Mouse (Mus musculus): ENCODE results near the gene Myom3. TPM values are rescaled to one million over a fixed set of nuclear protein-coding genes. Genes with fewer than 3 reads are reported as not detected.

Gene Myom3
- total and polyA plus RNA-seq, 2 experiments from 2014 or later = 1.1 to 2.6 TPM

DNA sequence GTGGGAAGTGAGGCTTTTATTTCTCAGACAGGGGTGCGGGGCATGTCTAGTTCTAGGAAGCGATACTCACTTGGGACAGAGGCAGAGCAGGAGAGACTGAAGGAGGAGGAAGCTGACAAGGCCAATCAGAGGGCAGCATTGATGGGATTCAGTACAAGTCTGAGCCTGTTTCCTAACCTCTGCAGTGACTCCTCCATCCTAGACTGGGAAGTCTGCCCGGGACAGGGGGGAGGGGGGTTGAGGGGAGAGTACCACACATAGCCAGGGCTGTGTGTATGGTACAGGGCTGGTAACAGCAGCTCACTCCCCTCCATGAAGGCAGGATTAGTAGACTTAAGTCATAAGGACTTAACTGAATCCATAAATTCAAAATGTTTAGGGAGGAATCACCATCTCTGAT lies 20.7 kb downstream of the Myom3 start:
- Histone ChIP-seq H3K4me1 (ENCODE audit: insufficient read depth) (no peaks in the 10 kb centered on the region), H3K4me2 (ENCODE audit: low read depth) (no peak overlapping the region), H3K9me3 (ENCODE audit: low read length) (no peaks in the 10 kb centered on the region), H3K27me3 (ENCODE audit: insufficient read depth, low read length) (no peaks in the 10 kb centered on the region), H3K27ac (ENCODE audit: low read depth, low read length) (no peak overlapping the region), H3K4me3 (ENCODE audit: low read depth, low read length) (no peak overlapping the region), H3K36me3 (ENCODE audit: insufficient read depth) (no peaks in the 10 kb centered on the region), H3K9ac (no peak overlapping the region)
- no peak for DNase-seq
- no peak for TF ChIP-seq CTCF (IDR thresholded peaks at IDR 0.05; ENCODE audit: low read depth)
- WGBS = 86% methylated on average over 3 of the region's 3 CpGs
- ATAC-seq = 0 out of 2 replicates have a peak, but pooled peaks have one; percentile 20

DNA sequence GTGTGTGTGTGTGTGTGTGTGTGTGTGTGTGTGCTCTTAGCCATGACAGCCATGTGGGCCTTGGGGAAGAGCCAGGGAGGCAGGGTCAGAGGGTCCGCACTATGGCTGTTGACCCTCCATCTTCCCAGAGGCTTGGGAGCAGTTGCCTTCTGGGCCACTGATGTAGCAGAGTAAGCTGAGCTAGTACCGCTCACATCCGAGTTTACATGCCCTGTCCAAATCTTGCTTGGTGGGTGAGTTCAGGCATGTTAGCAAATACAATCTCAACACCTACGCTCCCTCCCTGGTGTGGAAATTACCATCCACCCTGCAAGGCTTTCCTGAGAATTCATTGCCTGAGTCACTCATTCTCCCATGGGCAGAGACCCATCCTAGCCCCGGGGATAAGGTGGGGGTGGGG lies 21.8 kb downstream of the Myom3 start:
- H3K4me1 ChIP-seq (ENCODE audit: insufficient read depth) = no peaks in the 10 kb centered on the region
- no peak for DNase-seq
- H3K27me3 ChIP-seq (ENCODE audit: insufficient read depth, low read length) = no peaks in the 10 kb centered on the region
- H3K9ac ChIP-seq = no peak overlapping the region
- TF ChIP-seq CTCF (IDR thresholded peaks at IDR 0.05; ENCODE audit: low read depth) = no peak
- H3K4me3 ChIP-seq (ENCODE audit: low read depth, low read length) = no peak overlapping the region
- ATAC-seq = no peak
- WGBS = 90% methylated on average over 5 of the region's 5 CpGs
- H3K36me3 ChIP-seq (ENCODE audit: insufficient read depth) = no peaks in the 10 kb centered on the region
- H3K4me2 ChIP-seq (ENCODE audit: low read depth) = no peak overlapping the region
- H3K9me3 ChIP-seq (ENCODE audit: low read length) = no peaks in the 10 kb centered on the region
- no peak overlapping the region for H3K27ac ChIP-seq (ENCODE audit: low read depth, low read length)

DNA sequence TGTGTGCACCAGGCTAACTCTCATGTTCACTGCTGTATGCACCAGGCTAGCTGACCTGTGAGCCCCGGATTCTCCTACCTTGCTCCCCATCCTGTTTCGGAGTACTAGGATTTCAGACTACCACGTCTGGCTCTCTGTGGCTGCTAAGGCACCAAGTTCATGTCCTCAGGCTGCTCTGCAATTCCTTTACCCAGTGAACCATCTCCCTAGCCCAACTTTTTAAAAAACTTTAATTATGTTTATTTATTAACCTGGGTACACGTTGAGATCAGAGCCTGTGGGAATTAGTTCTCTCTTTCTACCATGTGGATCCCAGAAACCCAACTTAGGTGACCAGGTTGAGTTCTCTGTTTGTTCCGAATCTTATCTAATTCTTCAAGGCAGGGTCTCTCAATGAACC lies 27.1 kb downstream of the Myom3 start:
- H3K4me3 ChIP-seq (ENCODE audit: low read depth, low read length) = no peak overlapping the region
- H3K27me3 ChIP-seq (ENCODE audit: insufficient read depth, low read length) = no peaks in the 10 kb centered on the region
- DNase-seq (no peak), ATAC-seq (no peak)
- 85% methylated on average over 5 of the region's 5 CpGs for WGBS
- no peaks in the 10 kb centered on the region for H3K4me1 ChIP-seq (ENCODE audit: insufficient read depth)
- H3K36me3 ChIP-seq (ENCODE audit: insufficient read depth) = no peaks in the 10 kb centered on the region
- TF ChIP-seq CTCF (IDR thresholded peaks at IDR 0.05; ENCODE audit: low read depth) = no peak
- H3K27ac ChIP-seq (ENCODE audit: low read depth, low read length) = no peak overlapping the region
- no peak overlapping the region for H3K9ac ChIP-seq
- H3K9me3 ChIP-seq (ENCODE audit: low read length) = no peaks in the 10 kb centered on the region
- H3K4me2 ChIP-seq (ENCODE audit: low read depth) = no peak overlapping the region

DNA sequence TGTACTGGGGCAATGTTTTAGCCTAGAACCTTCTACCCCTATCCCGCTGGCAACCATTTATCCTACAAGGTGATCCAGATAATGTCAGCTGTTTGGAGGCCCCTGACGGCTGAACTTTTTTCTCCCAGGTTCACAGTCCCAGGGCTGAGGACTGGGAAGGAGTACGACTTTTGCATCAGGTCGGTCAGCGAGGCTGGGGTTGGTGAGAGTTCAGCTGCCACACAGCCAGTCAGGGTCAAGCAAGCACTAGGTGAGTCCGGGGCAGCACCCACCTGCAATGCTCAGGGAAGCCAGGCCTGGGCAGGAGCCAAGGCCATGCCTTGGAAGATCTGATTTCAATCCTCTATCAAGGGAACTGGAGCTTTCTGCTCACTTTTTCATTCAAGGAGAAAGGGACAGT lies 27.8 kb downstream of the Myom3 start:
- ATAC-seq (no peak), DNase-seq (no peak)
- H3K27ac ChIP-seq (ENCODE audit: low read depth, low read length) = no peak overlapping the region
- no peak overlapping the region for H3K4me3 ChIP-seq (ENCODE audit: low read depth, low read length)
- no peaks in the 10 kb centered on the region for H3K4me1 ChIP-seq (ENCODE audit: insufficient read depth)
- H3K36me3 ChIP-seq (ENCODE audit: insufficient read depth) = no peaks in the 10 kb centered on the region
- no peaks in the 10 kb centered on the region for H3K27me3 ChIP-seq (ENCODE audit: insufficient read depth, low read length)
- TF ChIP-seq CTCF (IDR thresholded peaks at IDR 0.05; ENCODE audit: low read depth) = no peak
- no peaks in the 10 kb centered on the region for H3K9me3 ChIP-seq (ENCODE audit: low read length)
- WGBS = 80% methylated on average over 6 of the region's 6 CpGs
- H3K4me2 ChIP-seq (ENCODE audit: low read depth) = no peak overlapping the region
- no peak overlapping the region for H3K9ac ChIP-seq

DNA sequence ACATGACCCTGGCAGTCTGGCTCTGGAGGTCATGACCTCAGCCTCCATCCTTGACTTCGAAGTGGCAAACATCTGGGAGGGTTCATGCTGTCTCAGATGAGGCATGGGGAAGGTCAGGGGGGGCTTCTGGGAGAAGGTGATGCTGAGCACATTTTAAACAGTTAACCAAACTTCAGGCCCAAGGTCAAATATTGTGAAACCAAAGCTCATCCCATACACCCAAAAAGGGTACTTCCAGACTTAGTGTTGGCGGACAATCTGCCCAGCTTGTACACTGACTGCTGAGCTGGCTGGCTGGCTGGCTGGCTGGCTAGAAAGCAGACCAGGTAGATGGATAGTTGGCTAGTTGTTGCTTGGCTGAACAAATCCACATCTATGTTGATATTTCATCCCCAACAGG lies 29.6 kb downstream of the Myom3 start:
- no peak overlapping the region for H3K4me2 ChIP-seq (ENCODE audit: low read depth)
- no peak overlapping the region for H3K9ac ChIP-seq
- ATAC-seq = no peak
- 80% methylated on average over 2 of the region's 2 CpGs for WGBS
- H3K9me3 ChIP-seq (ENCODE audit: low read length) = no peaks in the 10 kb centered on the region
- no peaks in the 10 kb centered on the region for H3K4me1 ChIP-seq (ENCODE audit: insufficient read depth)
- no peak overlapping the region for H3K4me3 ChIP-seq (ENCODE audit: low read depth, low read length)
- no peak for DNase-seq
- TF ChIP-seq CTCF (IDR thresholded peaks at IDR 0.05; ENCODE audit: low read depth) = no peak
- H3K27me3 ChIP-seq (ENCODE audit: insufficient read depth, low read length) = no peaks in the 10 kb centered on the region
- H3K27ac ChIP-seq (ENCODE audit: low read depth, low read length) = no peak overlapping the region
- no peaks in the 10 kb centered on the region for H3K36me3 ChIP-seq (ENCODE audit: insufficient read depth)

DNA sequence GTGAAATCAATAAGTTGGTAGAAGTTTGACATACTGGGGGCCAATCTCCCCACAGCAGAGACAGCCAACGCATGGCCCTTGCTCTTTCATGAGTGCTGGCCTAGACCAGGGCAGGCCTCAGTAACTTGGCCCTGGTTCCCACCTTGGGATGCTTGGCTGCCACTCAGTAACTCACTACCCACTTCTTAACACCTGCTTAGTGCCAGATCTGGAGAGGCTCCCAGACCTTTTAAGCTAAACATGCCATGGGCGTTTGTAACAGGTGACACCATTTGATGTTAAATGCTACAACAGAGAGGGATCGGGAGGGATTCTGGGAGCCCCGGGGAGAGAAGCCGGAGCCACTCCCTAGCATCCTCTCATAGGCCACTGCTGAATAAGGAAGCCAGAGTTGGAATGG lies 33.3 kb downstream of the Myom3 start:
- Histone ChIP-seq H3K9me3 (ENCODE audit: low read length) (no peaks in the 10 kb centered on the region), H3K9ac (no peak overlapping the region), H3K27me3 (ENCODE audit: insufficient read depth, low read length) (no peaks in the 10 kb centered on the region), H3K4me3 (ENCODE audit: low read depth, low read length) (no peak overlapping the region), H3K4me1 (ENCODE audit: insufficient read depth) (no peaks in the 10 kb centered on the region), H3K36me3 (ENCODE audit: insufficient read depth) (no peaks in the 10 kb centered on the region), H3K4me2 (ENCODE audit: low read depth) (no peak overlapping the region), H3K27ac (ENCODE audit: low read depth, low read length) (no peak overlapping the region)
- WGBS = 88% methylated on average over 5 of the region's 5 CpGs
- no peak for DNase-seq
- TF ChIP-seq CTCF (IDR thresholded peaks at IDR 0.05; ENCODE audit: low read depth) = no peak
- ATAC-seq = no peak

DNA sequence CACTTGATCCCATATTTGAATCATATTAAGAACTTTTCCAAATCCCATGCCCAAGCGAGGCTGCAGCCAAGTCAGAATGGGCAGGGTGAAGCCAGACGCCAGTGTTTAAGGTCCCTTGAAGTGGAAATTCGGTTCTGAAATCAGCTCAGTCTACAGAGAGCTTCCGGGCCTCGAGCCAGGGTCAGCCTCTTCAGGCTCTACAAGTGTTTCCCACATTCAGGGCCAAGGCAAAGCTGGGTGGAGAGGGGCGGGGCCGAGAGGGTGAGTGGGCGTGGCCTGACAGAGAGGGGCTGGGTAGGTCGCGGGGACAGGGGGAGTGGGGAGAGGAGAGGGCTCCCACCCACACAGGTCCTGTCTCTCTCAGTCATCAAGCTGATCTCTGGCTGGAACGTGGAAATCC lies 38.4 kb downstream of the Myom3 start:
- no peak for TF ChIP-seq CTCF (IDR thresholded peaks at IDR 0.05; ENCODE audit: low read depth)
- Histone ChIP-seq H3K4me3 (ENCODE audit: low read depth, low read length) (no peak overlapping the region), H3K9me3 (ENCODE audit: low read length) (no peaks in the 10 kb centered on the region), H3K27ac (ENCODE audit: low read depth, low read length) (no peak overlapping the region), H3K4me2 (ENCODE audit: low read depth) (0 out of 2 replicates have a peak overlapping the region, but pooled peaks have one; percentile 8), H3K4me1 (ENCODE audit: insufficient read depth) (no peaks in the 10 kb centered on the region), H3K27me3 (ENCODE audit: insufficient read depth, low read length) (no peaks in the 10 kb centered on the region), H3K9ac (no peak overlapping the region), H3K36me3 (ENCODE audit: insufficient read depth) (no peaks in the 10 kb centered on the region)
- ATAC-seq = peak; percentile 66
- WGBS = 17% methylated on average over 11 of the region's 11 CpGs
- DNase-seq = peak; percentile 63

DNA sequence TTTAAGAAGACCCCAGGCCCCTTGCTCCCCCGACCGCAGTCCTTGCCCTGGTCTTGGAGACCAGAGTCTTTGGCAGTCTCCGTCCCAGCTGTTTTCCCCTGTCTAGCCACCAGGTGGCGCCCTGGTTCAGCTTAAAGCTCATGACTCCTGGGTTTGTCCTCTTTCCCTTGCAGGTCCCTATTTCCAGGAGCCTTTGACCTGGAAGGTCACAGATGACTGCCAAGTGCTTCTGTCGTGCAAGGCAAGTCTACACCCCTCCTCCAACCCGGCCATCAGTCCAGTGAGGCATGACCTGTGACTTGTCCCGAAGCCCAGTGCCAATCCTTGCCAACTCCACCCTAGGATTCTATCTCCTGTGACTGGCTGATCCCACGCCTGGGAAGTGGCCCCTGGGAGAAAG lies 42.0 kb downstream of the Myom3 start:
- DNase-seq = peak; percentile 89
- 23% methylated on average over 8 of the region's 8 CpGs for WGBS
- Histone ChIP-seq H3K9ac (no peak overlapping the region), H3K9me3 (ENCODE audit: low read length) (no peaks in the 10 kb centered on the region), H3K27me3 (ENCODE audit: insufficient read depth, low read length) (no peaks in the 10 kb centered on the region), H3K36me3 (ENCODE audit: insufficient read depth) (no peaks in the 10 kb centered on the region), H3K4me3 (ENCODE audit: low read depth, low read length) (no peak overlapping the region), H3K27ac (ENCODE audit: low read depth, low read length) (no peak overlapping the region), H3K4me1 (ENCODE audit: insufficient read depth) (no peaks in the 10 kb centered on the region), H3K4me2 (ENCODE audit: low read depth) (no peak overlapping the region)
- peak; percentile 20 for ATAC-seq
- TF ChIP-seq CTCF (IDR thresholded peaks at IDR 0.05; ENCODE audit: low read depth) = peak; percentile 96

Data from forebrain, postnatal 0 days (tissue).